Mouse (Mus musculus) neural tube, embryonic 12.5 days (tissue): ENCODE measurements around the gene Smurf2. TPM values are rescaled to one million over a fixed set of nuclear protein-coding genes. Genes with fewer than 3 reads are reported as not detected.
"Not testable (repeated sequence)": the region's sequence is repeated elsewhere in the genome, so short reads cannot be mapped to it uniquely, and the experiment has no call there.

ENCODE experiments used
- ATAC-seq: fragments of 200-750 bp; cut with Nextera tagmentation; 2 replicates; pipeline ENCODE4 v1.8.0; 2017; ENCODE audit warnings: low read depth, mild to moderate bottlenecking, moderate TSS enrichment, moderate library complexity; ENCODE audit not compliant: low FRiP score
- H3K27ac ChIP-seq: fragments of 300-500 bp; sonication (generic); 2 replicates; pipeline ENCODE4 v1.5.1; 2016
- H3K27me3 ChIP-seq: fragments of 300-500 bp; sonication (generic); replicated peaks from 2 replicates; pipeline ENCODE4 v1.6.1; 2016; ENCODE audit warnings: mild to moderate bottlenecking
- H3K36me3 ChIP-seq: fragments of 300-500 bp; sonication (generic); 2 replicates; pipeline ENCODE4 v1.6.1; 2016; ENCODE audit warnings: mild to moderate bottlenecking
- H3K4me1 ChIP-seq: fragments of 300-500 bp; sonication (generic); 2 replicates; pipeline ENCODE4 v1.6.1; 2016
- H3K4me2 ChIP-seq: fragments of 300-500 bp; sonication (generic); replicated peaks from 2 replicates; pipeline ENCODE4 v1.6.1; 2016; ENCODE audit warnings: mild to moderate bottlenecking
- H3K4me3 ChIP-seq: fragments of 300-500 bp; sonication (generic); 2 replicates; pipeline ENCODE4 v1.5.1; 2016
- H3K9ac ChIP-seq: fragments of 300-500 bp; sonication (generic); 2 replicates; pipeline ENCODE4 v1.6.1; 2016; ENCODE audit warnings: mild to moderate bottlenecking
- H3K9me3 ChIP-seq: fragments of 300-500 bp; sonication (generic); 2 replicates; pipeline ENCODE4 v1.6.1; 2016; ENCODE audit warnings: mild to moderate bottlenecking
- WGBS: fragments of 180-500 bp; shearing (Covaris S2); methylation state at CpG from one replicate; pipeline ENCODE4 v1.1.7; 2016; 5-methylcytosine and 5-hydroxymethylcytosine counted together
- polyA plus RNA-seq: library from polyadenylated mRNA; unstranded; fragments of >200 nt; fragmentation: Nextera tagmentation; extraction: Ambion mirVana; gene quantifications from 2 replicates; pipeline ENCODE4 v1.2.1, GENCODE M21; 2016

Gene Smurf2
- polyA plus RNA-seq, 1 experiment from 2014 or later: 16.4 TPM

- ATAC-seq: no peak
- Histone ChIP-seq H3K36me3 (peaks cover 73% of the 10 kb centered on the region), H3K27ac (no peak overlapping the region), H3K4me2 (no peak overlapping the region), H3K9me3 (no peaks in the 10 kb centered on the region), H3K9ac (no peak overlapping the region), H3K4me1 (no peaks in the 10 kb centered on the region), H3K27me3 (no peaks in the 10 kb centered on the region), H3K4me3 (no peak overlapping the region)
- WGBS: 88% methylated on average over 9 of the region's 9 CpGs
These were observed 100.9 kb downstream of the Smurf2 start for GRCm38 (mm10) chr11:106819595-106819994.

- Histone ChIP-seq H3K27me3 (no peaks in the 10 kb centered on the region), H3K4me3 (no peak overlapping the region), H3K9me3 (no peaks in the 10 kb centered on the region), H3K27ac (no peak overlapping the region), H3K4me2 (no peak overlapping the region), H3K36me3 (peaks cover 76% of the 10 kb centered on the region), H3K9ac (no peak overlapping the region), H3K4me1 (no peaks in the 10 kb centered on the region)
- ATAC-seq: no peak
- WGBS: 82% methylated on average over 9 of the region's 9 CpGs
These were observed 102.2 kb downstream of the Smurf2 start for GRCm38 (mm10) chr11:106818341-106818740.

DNA sequence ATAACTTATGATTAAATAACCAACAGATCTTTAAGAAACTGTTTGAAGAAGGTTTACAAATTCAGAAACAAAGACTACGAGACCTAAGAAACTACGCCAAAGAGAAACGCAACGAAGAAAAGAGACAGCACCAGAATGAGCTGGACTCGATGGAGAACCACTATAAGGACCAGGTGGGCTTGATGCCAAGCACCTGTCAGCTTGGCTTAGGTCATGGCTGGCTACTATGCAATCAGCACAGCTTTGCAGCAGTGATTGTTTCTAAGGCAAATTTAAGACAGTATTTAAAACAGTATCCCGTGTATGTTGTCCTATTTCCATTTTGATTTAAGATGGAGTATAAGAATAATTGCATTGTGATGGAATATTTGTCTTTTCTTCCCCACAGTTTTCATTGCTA lies 102.7 kb downstream of the Smurf2 start:
- Histone ChIP-seq H3K4me2 (no peak overlapping the region), H3K27me3 (no peaks in the 10 kb centered on the region), H3K9ac (no peak overlapping the region), H3K4me1 (no peaks in the 10 kb centered on the region), H3K4me3 (no peak overlapping the region), H3K36me3 (peaks cover 78% of the 10 kb centered on the region), H3K9me3 (no peaks in the 10 kb centered on the region), H3K27ac (no peak overlapping the region)
- ATAC-seq: no peak
- WGBS: 96% methylated on average over 6 of the region's 6 CpGs

- WGBS: 87% methylated on average over 3 of the region's 3 CpGs
These were observed 103.4 kb downstream of the Smurf2 start for GRCm38 (mm10) chr11:106817156-106817555.

DNA sequence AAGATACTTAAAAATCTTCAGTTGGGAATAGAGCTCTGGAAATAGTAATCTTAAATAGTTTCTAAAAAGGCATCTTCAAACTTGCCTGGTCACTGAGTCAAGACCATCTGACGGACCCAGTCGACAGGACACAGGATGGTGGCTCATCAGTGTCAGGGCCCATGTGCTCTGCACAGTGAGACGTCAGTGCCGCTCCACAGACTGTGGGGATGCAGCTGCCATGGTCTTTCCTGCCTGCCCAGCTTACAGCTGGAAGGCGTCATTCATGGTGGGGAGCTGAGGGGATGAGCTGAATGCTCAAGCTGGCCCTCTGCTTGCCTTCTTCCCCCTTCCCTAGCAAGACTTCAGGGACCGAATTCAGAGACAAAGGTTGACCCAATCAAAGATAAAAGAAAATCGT lies 104.2 kb downstream of the Smurf2 start:
- 88% methylated on average over 7 of the region's 7 CpGs for WGBS

More at GRCm38 (mm10) chr11:106817156-106817555, 103.4 kb downstream of the Smurf2 start:
- Histone ChIP-seq H3K36me3 (peaks cover 78% of the 10 kb centered on the region), H3K9ac (no peak overlapping the region), H3K9me3 (no peaks in the 10 kb centered on the region), H3K27me3 (no peaks in the 10 kb centered on the region), H3K4me2 (no peak overlapping the region), H3K4me3 (no peak overlapping the region), H3K27ac (no peak overlapping the region), H3K4me1 (no peaks in the 10 kb centered on the region)
- no peak for ATAC-seq

DNA sequence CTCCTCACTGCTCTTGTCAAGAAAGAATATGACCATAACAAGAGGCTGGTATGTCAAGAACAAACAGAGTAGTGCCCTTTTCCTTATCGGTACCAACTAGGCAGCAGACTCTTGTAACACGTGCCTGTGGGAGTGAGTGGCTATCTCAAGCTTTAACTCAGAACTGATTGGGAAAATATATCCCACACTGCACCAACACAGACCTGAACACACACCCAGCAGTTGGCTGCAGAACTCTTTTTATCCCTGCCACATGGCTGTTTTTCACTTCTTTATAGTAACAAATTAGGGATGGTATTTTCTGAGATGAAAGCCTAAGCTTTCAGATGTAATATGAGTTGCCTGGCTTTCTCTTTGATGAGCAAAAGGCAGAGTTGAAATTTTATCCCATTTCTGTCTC lies 104.8 kb downstream of the Smurf2 start:
- 92% methylated on average over 2 of the region's 2 CpGs for WGBS
- no peak overlapping the region for H3K9ac ChIP-seq
- H3K4me2 ChIP-seq: no peak overlapping the region
- no peaks in the 10 kb centered on the region for H3K27me3 ChIP-seq
- peaks cover 81% of the 10 kb centered on the region for H3K36me3 ChIP-seq
- no peaks in the 10 kb centered on the region for H3K4me1 ChIP-seq
- no peak overlapping the region for H3K4me3 ChIP-seq
- H3K9me3 ChIP-seq: no peaks in the 10 kb centered on the region
- ATAC-seq: no peak
- no peak overlapping the region for H3K27ac ChIP-seq

More for the DNA sequence above, 104.2 kb downstream of the Smurf2 start:
- Histone ChIP-seq H3K4me3 (no peak overlapping the region), H3K27me3 (no peaks in the 10 kb centered on the region), H3K9me3 (no peaks in the 10 kb centered on the region), H3K9ac (no peak overlapping the region), H3K27ac (no peak overlapping the region), H3K4me2 (no peak overlapping the region), H3K36me3 (peaks cover 82% of the 10 kb centered on the region), H3K4me1 (no peaks in the 10 kb centered on the region)
- ATAC-seq: no peak

DNA sequence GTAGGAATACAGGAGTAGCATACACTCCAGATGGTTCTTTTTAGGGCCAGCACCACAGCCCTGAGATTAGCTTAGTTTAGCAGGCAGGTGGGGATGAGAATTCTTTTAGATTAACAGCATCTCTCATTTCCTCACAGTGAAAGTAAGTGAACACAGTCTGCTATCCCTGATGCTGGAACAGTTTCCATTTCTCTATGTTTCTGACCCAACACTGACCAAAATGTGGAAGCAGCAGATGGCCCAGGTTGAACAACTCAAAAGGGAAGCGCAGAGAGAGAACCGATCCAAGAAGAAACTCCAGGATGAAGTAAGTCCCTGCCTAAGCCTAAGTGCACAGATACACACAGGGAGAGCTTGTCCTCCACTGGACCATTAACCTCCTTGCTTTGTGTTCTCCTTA lies 105.2 kb downstream of the Smurf2 start:
- H3K27me3 ChIP-seq: no peaks in the 10 kb centered on the region
- H3K9me3 ChIP-seq: no peaks in the 10 kb centered on the region
- no peak overlapping the region for H3K4me2 ChIP-seq
- 95% methylated on average over 2 of the region's 2 CpGs for WGBS
- ATAC-seq: no peak
- H3K27ac ChIP-seq: no peak overlapping the region
- H3K4me1 ChIP-seq: no peaks in the 10 kb centered on the region
- H3K9ac ChIP-seq: no peak overlapping the region
- no peak overlapping the region for H3K4me3 ChIP-seq
- peaks cover 81% of the 10 kb centered on the region for H3K36me3 ChIP-seq

GRCm38 (mm10) chr11:106814601-106815320 lies 105.8 kb downstream of the Smurf2 start:
- H3K27ac ChIP-seq: no peak overlapping the region
- H3K27me3 ChIP-seq: no peaks in the 10 kb centered on the region
- no peaks in the 10 kb centered on the region for H3K4me1 ChIP-seq

DNA sequence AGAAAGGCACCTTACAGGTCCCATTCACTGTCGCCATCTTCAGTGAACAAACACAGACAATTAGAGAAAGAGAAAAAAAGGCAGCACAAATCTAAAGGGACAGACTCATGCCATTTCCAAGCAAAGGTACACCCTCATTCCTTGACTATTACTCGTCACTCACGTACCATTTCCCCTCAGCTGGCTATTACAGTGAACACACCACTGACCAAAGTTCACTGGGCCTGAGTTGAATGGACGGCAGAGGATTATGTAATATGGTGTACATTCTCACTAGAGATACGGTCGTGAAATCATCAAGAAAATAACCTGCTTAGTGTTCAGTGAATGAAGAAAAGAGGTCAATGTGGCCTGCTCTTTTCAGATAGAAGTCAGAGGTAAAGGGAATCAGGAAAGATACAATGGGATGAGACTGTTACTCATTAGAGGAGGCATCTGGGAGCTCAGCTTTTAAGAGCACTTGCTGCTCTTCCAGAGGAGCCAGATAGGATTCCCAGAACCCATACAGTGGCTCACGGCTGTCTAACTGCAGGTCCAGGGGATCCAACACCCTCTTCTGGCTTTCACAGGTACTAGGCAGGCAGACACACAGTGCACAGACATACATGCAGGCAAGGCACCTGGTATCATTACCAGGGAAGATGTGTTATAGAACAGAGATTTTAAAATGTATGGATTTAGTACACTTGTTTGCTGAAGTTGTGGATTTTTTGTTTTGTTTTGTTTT lies 107.9 kb downstream of the Smurf2 start:
- no peaks in the 10 kb centered on the region for H3K9me3 ChIP-seq
- no peak overlapping the region for H3K4me3 ChIP-seq
- ATAC-seq: no peak
- H3K9ac ChIP-seq: no peak overlapping the region
- WGBS: 90% methylated on average over 7 of the region's 7 CpGs
- no peaks in the 10 kb centered on the region for H3K27me3 ChIP-seq
- no peaks in the 10 kb centered on the region for H3K4me1 ChIP-seq
- peaks cover 69% of the 10 kb centered on the region for H3K36me3 ChIP-seq
- no peak overlapping the region for H3K27ac ChIP-seq
- no peak overlapping the region for H3K4me2 ChIP-seq

More at GRCm38 (mm10) chr11:106814601-106815320, 105.8 kb downstream of the Smurf2 start:
- no peaks in the 10 kb centered on the region for H3K9me3 ChIP-seq
- no peak for ATAC-seq
- no peak overlapping the region for H3K9ac ChIP-seq
- H3K4me3 ChIP-seq: no peak overlapping the region
- peaks cover 78% of the 10 kb centered on the region for H3K36me3 ChIP-seq
- no peak overlapping the region for H3K4me2 ChIP-seq
- WGBS: 84% methylated on average over 14 of the region's 14 CpGs

DNA sequence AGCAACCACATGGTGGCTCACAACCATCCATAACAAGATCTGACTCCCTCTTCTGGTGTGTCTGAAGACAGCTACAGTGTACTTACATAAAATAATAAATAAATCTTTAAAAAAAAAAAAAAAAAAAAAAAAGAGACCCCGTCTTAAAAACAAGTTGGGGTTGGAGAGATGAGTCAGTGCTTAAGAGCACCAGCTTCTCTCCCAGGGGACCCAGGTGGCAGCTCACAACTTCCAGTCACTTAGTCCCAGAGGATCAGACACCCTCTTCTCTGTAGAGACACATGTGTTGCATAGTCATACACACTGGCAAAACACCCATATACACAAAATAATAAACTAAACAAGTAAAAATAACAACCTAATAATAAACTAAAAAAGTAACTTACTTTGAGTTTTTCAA lies 113.1 kb downstream of the Smurf2 start:
- not testable (repeated sequence) for H3K4me1 ChIP-seq, H3K27me3 ChIP-seq, ATAC-seq, H3K4me2 ChIP-seq, H3K9ac ChIP-seq, H3K27ac ChIP-seq, H3K9me3 ChIP-seq, H3K4me3 ChIP-seq
- WGBS: 80% methylated on average over 1 of the region's 1 CpGs
- H3K36me3 ChIP-seq: peaks cover 50% of the 10 kb centered on the region

DNA sequence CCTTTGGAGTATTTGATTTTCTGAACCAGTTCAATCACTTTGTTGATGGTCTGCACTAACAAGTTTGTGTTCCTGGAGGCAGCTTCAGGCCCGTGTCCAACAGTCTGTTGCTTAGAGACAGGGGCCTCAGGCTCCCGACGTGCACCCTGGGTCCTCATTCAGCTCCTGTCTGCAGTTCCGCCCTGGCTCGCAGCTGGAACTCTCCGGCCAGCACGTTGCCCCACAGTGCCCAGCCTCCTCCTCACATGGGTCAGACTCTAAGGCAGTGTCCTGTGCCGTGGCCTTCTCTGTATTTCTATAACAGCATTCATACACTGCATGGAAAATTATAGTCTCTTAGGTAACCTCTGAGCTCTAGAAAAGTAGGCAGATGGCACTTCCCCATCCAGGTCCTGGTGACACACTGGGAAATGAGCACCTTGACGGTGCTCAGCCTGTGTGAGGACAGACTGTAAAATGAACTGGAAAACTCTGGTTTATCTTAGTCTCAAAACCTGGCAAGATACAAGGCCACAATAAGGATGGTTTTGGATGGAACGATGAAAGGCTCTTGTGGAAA lies 118.4 kb downstream of the Smurf2 start:
- no peaks in the 10 kb centered on the region for H3K27me3 ChIP-seq
- H3K4me2 ChIP-seq: no peak overlapping the region
- peaks cover 5% of the 10 kb centered on the region; the same call in 1 of the 2 replicates for H3K9me3 ChIP-seq
- ATAC-seq: no peak
- WGBS: 93% methylated on average over 10 of the region's 10 CpGs
- no peaks in the 10 kb centered on the region for H3K4me1 ChIP-seq
- no peak overlapping the region for H3K27ac ChIP-seq
- H3K9ac ChIP-seq: no peak overlapping the region
- peaks cover 77% of the 10 kb centered on the region for H3K36me3 ChIP-seq
- H3K4me3 ChIP-seq: no peak overlapping the region

- no peaks in the 10 kb centered on the region for H3K4me1 ChIP-seq
- H3K9ac ChIP-seq: no peak overlapping the region
- WGBS: 72% methylated on average over 9 of the region's 9 CpGs
- no peak overlapping the region for H3K27ac ChIP-seq
- no peak overlapping the region for H3K4me3 ChIP-seq
- peaks cover 66% of the 10 kb centered on the region for H3K36me3 ChIP-seq
- ATAC-seq: no peak
- no peak overlapping the region for H3K4me2 ChIP-seq
- peaks cover 5% of the 10 kb centered on the region; the same call in 1 of the 2 replicates for H3K9me3 ChIP-seq
- H3K27me3 ChIP-seq: no peaks in the 10 kb centered on the region
These were observed 124.8 kb downstream of the Smurf2 start for GRCm38 (mm10) chr11:106795679-106796078.
